Mouse (Mus musculus) intestine, embryonic 16.5 days (tissue): ENCODE results near the gene Tnik. TPM values are rescaled to one million over a fixed set of nuclear protein-coding genes. Genes with fewer than 3 reads are reported as not detected.
A peak's percentile ranks its signal among the peaks of the same experiment; 100 is the strongest.

Experiments
- ATAC-seq: fragments of 200-750 bp; cut with Nextera tagmentation; 2 replicates; pipeline ENCODE4 v1.8.0; 2017; ENCODE audit warnings: moderate TSS enrichment, moderate library complexity
- H3K27ac ChIP-seq: fragments of 300-500 bp; sonication (generic); 2 replicates; pipeline ENCODE4 v1.5.1; 2014; ENCODE audit warnings: mild to moderate bottlenecking, low read length
- H3K27me3 ChIP-seq: fragments of 300-500 bp; sonication (generic); replicated peaks from 2 replicates; pipeline ENCODE4 v1.6.1; 2014; ENCODE audit warnings: low read length, control low read depth, mixed read lengths; ENCODE audit not compliant: control insufficient read depth, insufficient read depth
- H3K36me3 ChIP-seq: fragments of 300-500 bp; sonication (generic); 2 replicates; pipeline ENCODE4 v1.6.1; 2014; ENCODE audit warnings: low read length, control low read depth; ENCODE audit not compliant: control insufficient read depth, insufficient read depth
- H3K4me1 ChIP-seq: fragments of 300-500 bp; sonication (generic); 2 replicates; pipeline ENCODE4 v1.6.1; 2014; ENCODE audit warnings: low read length, control low read depth, mixed read lengths; ENCODE audit not compliant: control insufficient read depth, insufficient read depth
- H3K4me2 ChIP-seq: fragments of 300-500 bp; sonication (generic); 2 replicates; pipeline ENCODE4 v1.6.1; 2014; ENCODE audit warnings: low read depth, low read length, control low read depth
- H3K4me3 ChIP-seq: fragments of 300-500 bp; sonication (generic); 2 replicates; pipeline ENCODE4 v1.5.1; 2014; ENCODE audit warnings: mild to moderate bottlenecking, low read length
- H3K9ac ChIP-seq: fragments of 300-500 bp; sonication (generic); 2 replicates; pipeline ENCODE4 v1.6.1; 2014; ENCODE audit warnings: low read depth, low read length
- H3K9me3 ChIP-seq: fragments of 300-500 bp; sonication (generic); 2 replicates; pipeline ENCODE4 v1.6.1; 2016; ENCODE audit warnings: low read length, control low read depth; ENCODE audit not compliant: control insufficient read depth
- WGBS: fragments of 180-500 bp; shearing (Covaris S2); extraction: QIAGEN DNeasy Blood & Tissue Kit; methylation state at CpG from one replicate; pipeline ENCODE4 v1.1.7; 2014; 5-methylcytosine and 5-hydroxymethylcytosine counted together
- polyA plus RNA-seq: library from polyadenylated mRNA; unstranded; fragments of >200 nt; fragmentation: Nextera tagmentation; extraction: Ambion mirVana; gene quantifications from 2 replicates; pipeline ENCODE4 v1.2.1, GENCODE M21; 2015

Tnik gene
- polyA plus RNA-seq, 1 experiment from 2014 or later: 12.5 TPM

DNA sequence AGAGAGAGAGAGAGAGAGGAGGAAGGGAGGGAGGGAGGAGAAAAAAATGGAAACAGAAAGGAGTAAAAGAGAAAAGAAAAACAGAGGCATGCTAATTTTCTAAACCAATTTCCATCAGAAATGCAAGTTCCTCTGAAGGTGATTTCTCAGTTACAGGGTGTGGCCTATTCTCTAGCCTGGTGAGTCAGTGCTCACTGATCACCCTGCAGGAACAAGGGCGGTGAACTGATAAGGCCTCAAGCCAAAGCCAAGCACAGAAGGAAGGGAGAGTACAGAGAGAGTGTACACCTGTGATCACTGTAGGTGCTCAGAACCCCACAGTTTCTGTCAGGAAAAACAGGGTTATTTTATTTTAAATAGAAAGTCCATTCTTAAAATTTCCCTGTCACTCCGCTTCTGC lies 33.5 kb upstream of the Tnik start:
- Histone ChIP-seq H3K9me3 (no peaks in the 10 kb centered on the region), H3K36me3 (no peaks in the 10 kb centered on the region), H3K27ac (peak overlapping the region; percentile 66), H3K4me3 (no peak overlapping the region), H3K27me3 (no peaks in the 10 kb centered on the region), H3K4me1 (peaks cover 2% of the 10 kb centered on the region; the same call in 1 of the 2 replicates), H3K4me2 (no peak overlapping the region), H3K9ac (no peak overlapping the region)
- peak; percentile 93 for ATAC-seq
- WGBS: 69% methylated on average over 2 of the region's 2 CpGs

DNA sequence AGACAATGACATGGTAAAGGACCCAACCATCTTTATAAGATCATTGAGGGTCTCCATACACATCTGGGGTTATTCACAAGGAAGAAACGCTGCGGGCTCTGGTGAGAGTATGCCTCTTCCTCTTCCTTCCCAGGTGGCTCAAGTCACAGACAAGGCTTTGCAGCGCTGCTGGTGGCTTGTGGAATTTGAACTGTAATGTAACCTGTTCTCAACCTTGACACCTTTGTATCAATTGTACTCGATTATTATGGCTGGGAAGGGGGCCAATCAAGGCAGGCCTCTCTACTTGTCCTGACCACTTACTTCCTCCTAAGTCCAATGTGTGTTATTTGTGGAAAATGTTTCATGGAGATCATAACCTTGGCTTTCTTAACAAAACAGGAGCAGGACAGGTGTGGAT lies 30.1 kb upstream of the Tnik start:
- no peak overlapping the region for H3K4me3 ChIP-seq
- 69% methylated on average over 4 of the region's 4 CpGs for WGBS
- no peaks in the 10 kb centered on the region for H3K36me3 ChIP-seq
- H3K4me2 ChIP-seq: no peak overlapping the region
- peak; percentile 54 for ATAC-seq
- H3K9me3 ChIP-seq: no peaks in the 10 kb centered on the region
- no peak overlapping the region for H3K9ac ChIP-seq
- no peaks in the 10 kb centered on the region for H3K27me3 ChIP-seq
- peak overlapping the region; percentile 18; the same call in 1 of the 2 replicates for H3K27ac ChIP-seq
- peaks cover 3% of the 10 kb centered on the region; the same call in 1 of the 2 replicates for H3K4me1 ChIP-seq

DNA sequence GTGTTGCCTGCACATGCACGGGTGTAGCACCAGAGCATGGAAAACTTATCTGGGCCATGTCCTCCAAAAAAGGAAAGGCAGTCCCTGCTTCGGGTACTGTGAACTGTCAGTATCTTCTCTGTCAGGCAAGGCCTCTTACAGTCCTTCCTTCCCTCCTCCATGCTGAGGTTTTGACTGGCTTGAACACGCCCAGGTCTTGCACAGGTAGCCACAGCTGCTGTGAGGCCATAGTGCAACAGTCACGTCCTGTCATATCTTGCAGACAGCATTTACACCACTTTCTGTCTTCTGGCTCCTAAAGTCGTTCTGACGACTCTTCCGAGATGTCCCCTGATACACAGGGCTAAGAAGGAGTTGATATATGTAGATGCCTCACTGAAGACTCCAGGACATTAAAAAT lies 28.8 kb upstream of the Tnik start:
- 70% methylated on average over 7 of the region's 7 CpGs for WGBS

DNA sequence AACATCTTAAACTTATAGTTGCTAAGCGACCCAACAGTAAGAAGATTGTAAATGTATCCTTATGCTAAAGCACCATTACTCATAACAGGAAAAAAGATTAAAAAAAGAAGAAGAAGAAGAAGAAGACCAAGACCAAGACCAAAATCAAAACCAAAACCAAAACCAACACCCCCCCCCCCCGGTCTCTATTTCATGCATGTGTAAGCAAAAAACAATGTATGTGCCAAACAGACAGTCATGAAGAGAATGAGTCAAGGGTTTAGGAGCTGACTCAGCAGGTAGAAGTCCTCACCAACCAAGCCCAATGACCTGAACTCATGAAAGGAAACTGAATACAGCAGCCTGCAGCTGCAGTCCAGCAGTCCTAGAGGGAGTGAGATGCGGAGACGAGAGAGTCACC lies 26.3 kb upstream of the Tnik start:
- WGBS: 92% methylated on average over 4 of the region's 4 CpGs
- no peak overlapping the region for H3K27ac ChIP-seq
- no peak overlapping the region for H3K4me3 ChIP-seq
- H3K9me3 ChIP-seq: no peaks in the 10 kb centered on the region
- H3K4me2 ChIP-seq: no peak overlapping the region
- ATAC-seq: no peak
- no peaks in the 10 kb centered on the region for H3K27me3 ChIP-seq
- H3K4me1 ChIP-seq: peaks cover 3% of the 10 kb centered on the region; the same call in 1 of the 2 replicates
- H3K9ac ChIP-seq: no peak overlapping the region
- no peaks in the 10 kb centered on the region for H3K36me3 ChIP-seq

More for the DNA sequence above, 28.8 kb upstream of the Tnik start:
- H3K4me1 ChIP-seq: peaks cover 3% of the 10 kb centered on the region; the same call in 1 of the 2 replicates
- ATAC-seq: peak; percentile 67
- no peak overlapping the region for H3K9ac ChIP-seq
- H3K4me2 ChIP-seq: no peak overlapping the region
- H3K4me3 ChIP-seq: no peak overlapping the region
- H3K36me3 ChIP-seq: no peaks in the 10 kb centered on the region
- H3K27me3 ChIP-seq: no peaks in the 10 kb centered on the region
- H3K9me3 ChIP-seq: no peaks in the 10 kb centered on the region
- no peak overlapping the region; the same call in 1 of the 2 replicates for H3K27ac ChIP-seq

DNA sequence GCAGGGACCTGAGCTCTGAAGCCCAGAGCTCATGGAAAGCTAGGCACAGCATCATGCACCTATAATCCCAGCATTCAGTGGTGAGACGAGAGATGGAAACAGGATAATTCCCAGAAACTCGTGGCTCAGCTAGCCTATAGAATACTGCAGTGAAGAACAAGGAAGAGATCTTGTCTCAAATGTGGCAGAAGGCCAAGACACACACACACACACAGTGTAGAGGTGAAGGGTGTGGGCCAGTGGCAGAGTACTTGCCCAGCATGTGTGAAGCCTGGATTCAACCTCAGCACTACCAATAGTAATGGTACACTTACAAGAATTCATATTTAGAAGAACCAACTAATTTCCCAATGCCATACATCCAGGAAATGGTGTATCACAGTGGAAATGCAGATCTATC lies 24.9 kb upstream of the Tnik start:
- no peaks in the 10 kb centered on the region for H3K27me3 ChIP-seq
- peaks cover 3% of the 10 kb centered on the region; the same call in 1 of the 2 replicates for H3K4me1 ChIP-seq
- no peak overlapping the region for H3K4me2 ChIP-seq
- H3K9ac ChIP-seq: no peak overlapping the region
- no peak overlapping the region for H3K27ac ChIP-seq
- H3K36me3 ChIP-seq: no peaks in the 10 kb centered on the region
- ATAC-seq: peak; percentile 52
- H3K4me3 ChIP-seq: no peak overlapping the region
- H3K9me3 ChIP-seq: no peaks in the 10 kb centered on the region
- 67% methylated on average over 2 of the region's 2 CpGs for WGBS

DNA sequence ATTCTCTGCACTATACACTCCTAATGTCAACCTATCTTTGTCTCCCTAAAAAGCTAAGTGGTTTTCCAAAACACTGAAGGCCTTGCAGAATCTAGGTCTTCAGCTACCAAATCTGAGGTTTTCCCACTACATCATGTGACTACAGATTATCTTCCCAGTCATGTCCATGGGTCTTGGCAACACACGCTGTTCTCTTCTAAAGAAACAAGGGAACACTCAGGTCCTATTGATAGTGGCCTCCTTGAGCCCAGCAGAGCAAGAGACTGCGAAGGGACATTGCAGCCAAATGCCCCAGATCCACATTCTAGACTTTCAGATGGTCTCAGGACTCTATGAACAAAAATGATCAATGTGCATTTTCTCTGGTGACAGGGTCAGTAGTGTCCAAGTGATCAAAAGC lies 20.5 kb upstream of the Tnik start:
- no peaks in the 10 kb centered on the region for H3K4me1 ChIP-seq
- H3K27me3 ChIP-seq: no peaks in the 10 kb centered on the region
- no peak overlapping the region for H3K27ac ChIP-seq
- 90% methylated on average over 2 of the region's 2 CpGs for WGBS
- no peak overlapping the region for H3K9ac ChIP-seq
- no peaks in the 10 kb centered on the region for H3K36me3 ChIP-seq
- H3K9me3 ChIP-seq: no peaks in the 10 kb centered on the region
- H3K4me2 ChIP-seq: no peak overlapping the region
- H3K4me3 ChIP-seq: no peak overlapping the region
- ATAC-seq: no peak

DNA sequence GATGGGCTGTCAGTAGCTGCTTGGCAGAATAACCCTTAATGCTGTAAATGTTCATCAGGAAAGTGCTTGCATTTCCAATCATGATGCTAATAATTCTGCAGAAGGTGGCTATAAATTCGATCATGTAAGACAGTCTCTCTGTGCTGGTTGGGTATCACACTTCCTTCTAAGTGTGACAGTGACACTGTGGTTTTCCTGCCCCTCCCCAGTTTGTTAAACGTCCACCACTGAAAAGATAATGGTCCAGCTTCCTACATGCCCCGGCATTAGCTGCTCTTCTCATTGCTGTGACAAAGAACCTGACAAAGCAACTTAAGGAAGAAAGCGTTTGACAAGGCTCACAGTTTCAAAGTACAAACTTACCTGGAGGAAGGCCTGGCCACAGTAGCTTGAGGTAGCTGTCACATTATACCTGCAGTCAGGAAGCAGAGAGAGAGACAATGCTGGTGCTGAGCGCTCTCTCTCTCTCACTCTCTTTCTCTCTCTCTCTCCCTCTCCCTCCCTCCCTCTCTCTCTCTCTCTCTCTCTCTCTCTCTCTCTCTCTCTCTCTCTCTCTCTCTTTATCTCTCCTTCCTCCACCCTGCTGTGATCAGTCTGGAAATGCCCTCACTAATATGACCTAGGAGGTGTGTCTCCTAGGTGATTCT lies 18.6 kb upstream of the Tnik start:
- Histone ChIP-seq H3K4me1 (no peaks in the 10 kb centered on the region), H3K4me2 (no peak overlapping the region), H3K4me3 (no peak overlapping the region), H3K27me3 (no peaks in the 10 kb centered on the region), H3K9me3 (no peaks in the 10 kb centered on the region), H3K9ac (no peak overlapping the region), H3K36me3 (no peaks in the 10 kb centered on the region), H3K27ac (no peak overlapping the region)
- WGBS: 81% methylated on average over 5 of the region's 5 CpGs
- no peak for ATAC-seq

DNA sequence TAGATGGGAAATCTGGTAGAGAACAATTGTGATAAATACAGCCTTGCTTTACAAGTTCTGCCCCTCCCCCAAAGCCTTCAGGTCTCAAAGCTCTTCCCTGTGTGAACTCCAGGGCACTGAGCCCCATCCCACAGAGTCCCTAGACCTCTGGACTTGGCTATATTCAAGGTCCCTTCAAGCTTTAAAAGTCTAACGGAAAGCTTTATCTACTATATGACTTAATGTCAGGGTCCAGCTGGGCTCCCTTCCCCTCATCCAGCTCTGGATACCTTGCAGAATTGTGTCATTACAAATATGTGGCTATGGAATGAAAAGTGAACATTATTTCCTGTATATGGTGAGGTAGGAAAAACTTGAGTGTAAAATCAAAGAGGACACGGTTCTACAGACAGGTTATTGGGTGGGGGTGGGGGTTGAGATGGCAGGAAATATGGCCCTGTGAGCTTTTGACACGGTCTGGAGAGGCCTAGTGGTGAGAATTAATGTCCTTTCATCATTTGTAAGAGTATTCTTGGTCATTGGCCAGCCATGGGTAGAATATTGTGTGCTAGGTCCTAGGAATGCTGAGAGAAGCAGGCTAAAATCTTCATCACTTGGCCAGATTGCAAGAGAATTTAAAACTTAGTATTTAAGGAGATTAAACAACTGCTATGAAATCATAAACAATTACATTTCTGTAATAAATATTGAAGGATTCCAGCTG lies 14.6 kb upstream of the Tnik start:
- 40% methylated on average over 3 of the region's 3 CpGs for WGBS
- Histone ChIP-seq H3K4me2 (no peak overlapping the region), H3K36me3 (no peaks in the 10 kb centered on the region), H3K9ac (no peak overlapping the region), H3K27me3 (no peaks in the 10 kb centered on the region), H3K4me1 (0 out of 2 replicates have a peak, but pooled peaks cover 2% of the 10 kb centered on the region), H3K4me3 (no peak overlapping the region), H3K27ac (0 out of 2 replicates have a peak overlapping the region, but pooled peaks have one; percentile 2), H3K9me3 (no peaks in the 10 kb centered on the region)
- peak; percentile 73; the same call in 1 of the 2 replicates for ATAC-seq

DNA sequence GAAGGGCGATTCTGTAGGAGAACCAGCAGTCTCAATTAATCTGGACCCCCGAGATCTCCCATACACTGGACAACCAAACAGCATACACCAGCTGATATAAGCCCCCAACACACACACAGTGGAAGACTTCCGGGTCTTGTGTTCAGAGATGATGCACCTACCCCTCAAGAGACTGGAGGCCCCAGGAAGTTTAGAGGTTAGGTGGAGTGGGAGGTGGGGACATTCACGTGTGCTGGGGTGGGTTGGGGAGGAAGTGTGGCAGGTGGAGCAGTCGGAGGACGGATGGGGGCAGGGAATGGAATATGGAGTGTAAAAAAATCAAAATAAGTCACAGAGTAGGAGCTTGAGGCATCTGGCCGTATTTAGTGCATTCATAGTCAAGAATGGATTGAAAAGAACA lies 7.3 kb upstream of the Tnik start:
- 82% methylated on average over 7 of the region's 7 CpGs for WGBS
- no peak overlapping the region for H3K4me3 ChIP-seq

More for the DNA sequence above, 7.3 kb upstream of the Tnik start:
- H3K9ac ChIP-seq: no peak overlapping the region
- H3K27me3 ChIP-seq: no peaks in the 10 kb centered on the region
- H3K27ac ChIP-seq: no peak overlapping the region
- H3K36me3 ChIP-seq: no peaks in the 10 kb centered on the region
- no peak overlapping the region for H3K4me2 ChIP-seq
- H3K9me3 ChIP-seq: no peaks in the 10 kb centered on the region
- no peak for ATAC-seq
- no peaks in the 10 kb centered on the region for H3K4me1 ChIP-seq
